Mouse (Mus musculus) colon, adult 2 months (tissue): ENCODE results near the gene Tbxa2r. TPM values are rescaled to one million over a fixed set of nuclear protein-coding genes. Genes with fewer than 3 reads are reported as not detected.

Source experiments
- polyA plus RNA-seq: library from polyadenylated mRNA; depleted of rRNA; stranded (reverse); fragments of >200 nt; gene quantifications from 2 replicates; pipeline ENCODE4 v1.2.3, GENCODE M21; 2012; rRNA removed

Tbxa2r gene
- polyA plus RNA-seq: 23.0 and 24.8 TPM in 2 replicates

GRCm38 (mm10) chr10:81328386-81328785 is at the start of gene Tbxa2r:
Tbxa2r (plus strand) TSS chr10:81328731.

GRCm38 (mm10) chr10:81291511-81292104 is 36.9 kb upstream of the Tbxa2r start, which contains the start of gene Tjp3:
Tjp3 (minus strand) TSS chr10:81291581.

GRCm38 (mm10) chr10:81292554-81293333 is 35.8 kb upstream of the Tbxa2r start, which contains the start of gene Pip5k1c:
Pip5k1c (plus strand) TSS chr10:81292963.

GRCm38 (mm10) chr10:81320550-81321347 is 7.8 kb upstream of the Tbxa2r start, which contains the start of gene Cactin:
Cactin (plus strand) TSS chr10:81321103.

GRCm38 (mm10) chr10:81342686-81343505 is 14.4 kb downstream of the Tbxa2r start, which contains the start of gene Gipc3:
Gipc3 (minus strand) TSS chr10:81343266.

GRCm38 (mm10) chr10:81350351-81351063 is 22.0 kb downstream of the Tbxa2r start, which contains the start of gene Hmg20b:
Hmg20b (minus strand) TSS chr10:81350480.

GRCm38 (mm10) chr10:81356991-81357844 is 28.7 kb downstream of the Tbxa2r start, which contains the start of gene Mfsd12:
Mfsd12 (plus strand) TSS chr10:81357491.

GRCm38 (mm10) chr10:81365672-81366476 is 37.3 kb downstream of the Tbxa2r start, which contains the start of gene 4930404N11Rik:
4930404N11Rik (minus strand) TSS chr10:81365816.

GRCm38 (mm10) chr10:81377793-81378552 is 49.4 kb downstream of the Tbxa2r start, which contains the start of gene Fzr1:
Fzr1 (minus strand) TSS chr10:81378516.

GRCm38 (mm10) chr10:81383802-81384604 is 55.5 kb downstream of the Tbxa2r start, which contains the start of the genes Dohh and Gm48551:
Dohh (plus strand) TSS chr10:81384428.
Gm48551 (plus strand) TSS chr10:81384466.

Other genes with a start within 250 kb of the Tbxa2r start
- 4.2 and 6.2 TPM in 2 replicates for gene Creb3l3, start 229.9 kb upstream of the Tbxa2r start, polyA plus RNA-seq
- 322 and 325 TPM in 2 replicates for gene Map2k2, start 222.8 kb upstream of the Tbxa2r start, polyA plus RNA-seq
- 243 and 284 TPM in 2 replicates for gene Zbtb7a, start 193.5 kb upstream of the Tbxa2r start, polyA plus RNA-seq
- 55.8 and 61.5 TPM in 2 replicates for gene Pias4, start 160.8 kb upstream of the Tbxa2r start, polyA plus RNA-seq
- gene Eef2, start 152.1 kb upstream of the Tbxa2r start, polyA plus RNA-seq: 2,007 and 2,039 TPM in 2 replicates
- 125 and 128 TPM in 2 replicates for gene Dapk3, start 145.7 kb upstream of the Tbxa2r start, polyA plus RNA-seq
- gene 4930442H23Rik, start 144.9 kb upstream of the Tbxa2r start, polyA plus RNA-seq: not detected in 2 replicates
- not detected in 2 replicates for gene Nmrk2, start 126.7 kb upstream of the Tbxa2r start, polyA plus RNA-seq
- 1.1 and 1.4 TPM in 2 replicates for gene Atcay, start 97.9 kb upstream of the Tbxa2r start, polyA plus RNA-seq
- gene Zfr2, start 95.6 kb upstream of the Tbxa2r start, polyA plus RNA-seq: 14.2 and 20.7 TPM in 2 replicates
- gene Matk, start 75.8 kb upstream of the Tbxa2r start, polyA plus RNA-seq: 9.0 and 10.3 TPM in 2 replicates
- gene Mrpl54, start 61.8 kb upstream of the Tbxa2r start, polyA plus RNA-seq: 157 and 224 TPM in 2 replicates
- 123 and 126 TPM in 2 replicates for gene Apba3, start 61.8 kb upstream of the Tbxa2r start, polyA plus RNA-seq
- 261 and 310 TPM in 2 replicates for gene Tjp3, start 37.1 kb upstream of the Tbxa2r start, polyA plus RNA-seq
- 65.4 and 73.0 TPM in 2 replicates for gene Pip5k1c, start 35.8 kb upstream of the Tbxa2r start, polyA plus RNA-seq
- 33.3 and 36.3 TPM in 2 replicates for gene Cactin, start 7.6 kb upstream of the Tbxa2r start, polyA plus RNA-seq
- 3.0 and 3.5 TPM in 2 replicates for gene Gipc3, start 14.5 kb downstream of the Tbxa2r start, polyA plus RNA-seq
- 209 and 214 TPM in 2 replicates for gene Hmg20b, start 21.7 kb downstream of the Tbxa2r start, polyA plus RNA-seq
- gene Mfsd12, start 28.8 kb downstream of the Tbxa2r start, polyA plus RNA-seq: 33.7 and 37.4 TPM in 2 replicates
- gene 4930404N11Rik, start 37.1 kb downstream of the Tbxa2r start, polyA plus RNA-seq: 43.7 and 48.7 TPM in 2 replicates
- gene Fzr1, start 49.8 kb downstream of the Tbxa2r start, polyA plus RNA-seq: 130 and 133 TPM in 2 replicates
- 98.1 and 108 TPM in 2 replicates for gene Dohh, start 55.7 kb downstream of the Tbxa2r start, polyA plus RNA-seq
- 2.9 TPM in 2 replicates for gene Gm48551, start 55.7 kb downstream of the Tbxa2r start, polyA plus RNA-seq
- gene Gm48552, start 60.3 kb downstream of the Tbxa2r start, polyA plus RNA-seq: 4.4 and 5.7 TPM in 2 replicates
- 504 and 602 TPM in 2 replicates for gene Smim24, start 64.3 kb downstream of the Tbxa2r start, polyA plus RNA-seq
- gene Nfic, start 126.9 kb downstream of the Tbxa2r start, polyA plus RNA-seq: 33.9 and 48.1 TPM in 2 replicates
- 4.7 and 5.4 TPM in 2 replicates for gene Celf5, start 154.0 kb downstream of the Tbxa2r start, polyA plus RNA-seq
- 240 and 254 TPM in 2 replicates for gene Ncln, start 167.7 kb downstream of the Tbxa2r start, polyA plus RNA-seq
- 4.5 and 5.7 TPM in 2 replicates for gene S1pr4, start 171.4 kb downstream of the Tbxa2r start, polyA plus RNA-seq
- gene Gna15, start 195.5 kb downstream of the Tbxa2r start, polyA plus RNA-seq: 3.0 and 3.1 TPM in 2 replicates
- gene Gna11, start 216.5 kb downstream of the Tbxa2r start, polyA plus RNA-seq: 280 and 341 TPM in 2 replicates
- gene Aes, start 230.8 kb downstream of the Tbxa2r start, polyA plus RNA-seq: 1,852 and 2,404 TPM in 2 replicates
- 48.9 and 62.5 TPM in 2 replicates for gene Tle2, start 245.8 kb downstream of the Tbxa2r start, polyA plus RNA-seq